Mouse (Mus musculus) myocyte (in vitro differentiated cells): ENCODE results near the gene Ltn1.

Experiments
- E2F4 ChIP-seq: IDR thresholded peaks from one replicate; pipeline ENCODE4 v1.6.1; 2011; ENCODE audit warnings: mild to moderate bottlenecking, control low read depth, moderate library complexity; ENCODE audit not compliant: insufficient read depth
- MAX ChIP-seq: IDR thresholded peaks from one replicate; pipeline ENCODE4 v1.6.1; 2011; ENCODE audit warnings: low read depth, mild to moderate bottlenecking, control low read depth
- POLR2A ChIP-seq: IDR thresholded peaks from one replicate; pipeline ENCODE4 v1.6.1; 2011; ENCODE audit warnings: low read depth, mild to moderate bottlenecking, control low read depth, moderate library complexity; ENCODE audit not compliant: insufficient read length
- POLR2AphosphoS2 ChIP-seq: IDR thresholded peaks from one replicate; pipeline ENCODE4 v1.6.1; 2011; ENCODE audit warnings: low read depth, control low read depth; ENCODE audit not compliant: insufficient read length
- TCF12 ChIP-seq: IDR thresholded peaks from one replicate; pipeline ENCODE4 v1.6.1; 2011; ENCODE audit warnings: mild to moderate bottlenecking, control low read depth; ENCODE audit not compliant: poor library complexity, insufficient read depth, severe bottlenecking
- USF1 ChIP-seq: IDR thresholded peaks from one replicate; pipeline ENCODE4 v1.6.1; 2011; ENCODE audit warnings: low read depth, mild to moderate bottlenecking, control low read depth, moderate library complexity

DNA sequence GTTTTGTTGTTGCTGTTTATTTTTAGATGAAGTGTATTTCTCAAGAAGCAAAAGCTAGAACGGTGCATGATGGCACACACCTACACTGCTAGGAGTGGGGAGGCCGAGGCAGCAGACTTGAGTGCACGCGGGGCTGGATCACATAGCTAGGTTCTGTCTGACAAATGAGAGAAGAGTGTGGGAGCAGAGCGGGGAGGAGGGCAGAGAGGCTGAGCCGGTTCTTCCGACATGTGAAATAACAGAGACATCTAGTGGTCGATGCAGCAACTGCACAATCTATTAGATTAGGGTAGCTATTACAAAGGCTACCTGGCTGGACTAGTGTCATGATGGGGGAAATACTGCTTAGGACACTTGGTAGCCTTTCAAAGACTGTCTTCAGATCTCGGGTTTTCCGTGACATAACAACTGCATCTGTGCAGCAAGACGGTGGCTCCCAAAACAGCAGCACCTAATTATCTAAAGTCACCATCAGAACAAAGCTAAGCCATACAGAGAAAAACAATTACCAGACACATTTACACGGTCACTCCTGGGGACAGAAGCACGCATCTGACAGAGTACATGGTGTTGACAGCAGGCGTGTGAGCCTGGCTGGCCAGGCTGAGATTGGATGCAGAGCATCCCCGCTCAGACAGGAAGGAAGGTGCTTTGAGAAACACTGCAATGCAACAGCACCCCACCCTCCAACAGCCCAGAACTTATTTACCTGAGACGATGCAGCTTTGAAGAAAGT lies 38.4 kb downstream of the Ltn1 start:
- TF ChIP-seq USF1 (no peak), POLR2A (no peak), TCF12 (no peak), MAX (no peak), POLR2AphosphoS2 (no peak), E2F4 (no peak)
